Mouse (Mus musculus) forebrain, postnatal 0 days (tissue): ENCODE measurements around the gene Cpm. TPM values are rescaled to one million over a fixed set of nuclear protein-coding genes. Genes with fewer than 3 reads are reported as not detected.
A peak's percentile ranks its signal among the peaks of the same experiment; 100 is the strongest.

Experiments
- ATAC-seq: fragments of 200-750 bp; cut with Nextera tagmentation; 2 replicates; pipeline ENCODE4 v1.8.0; 2017; ENCODE audit warnings: mild to moderate bottlenecking, moderate library complexity
- DNase-seq: peaks from one replicate; pipeline ENCODE4 v3.0.0-alpha.2; 2015
- H3K27ac ChIP-seq: fragments of 300-500 bp; sonication (generic); 2 replicates; pipeline ENCODE4 v1.5.1; 2014; ENCODE audit warnings: low read depth, mild to moderate bottlenecking, antibody characterized with exemption, low read length, moderate library complexity, mixed read lengths
- H3K27me3 ChIP-seq: fragments of 300-500 bp; sonication (generic); 2 replicates; pipeline ENCODE4 v1.6.1; 2014; ENCODE audit warnings: mild to moderate bottlenecking, low read length, mixed read lengths; ENCODE audit not compliant: insufficient read depth
- H3K36me3 ChIP-seq: fragments of 300-500 bp; sonication (generic); 2 replicates; pipeline ENCODE4 v1.6.1; 2014; ENCODE audit warnings: mild to moderate bottlenecking, moderate library complexity; ENCODE audit not compliant: insufficient read depth
- H3K4me1 ChIP-seq: fragments of 300-500 bp; sonication (generic); 2 replicates; pipeline ENCODE4 v1.6.1; 2014; ENCODE audit warnings: antibody characterized with exemption; ENCODE audit not compliant: insufficient read depth
- H3K4me2 ChIP-seq: fragments of 300-500 bp; sonication (generic); 2 replicates; pipeline ENCODE4 v1.6.1; 2014; ENCODE audit warnings: low read depth, mild to moderate bottlenecking, moderate library complexity
- H3K4me3 ChIP-seq: fragments of 300-500 bp; sonication (generic); 2 replicates; pipeline ENCODE4 v1.5.1; 2014; ENCODE audit warnings: low read depth, low read length, mixed read lengths
- H3K9ac ChIP-seq: fragments of 300-500 bp; sonication (generic); 2 replicates; pipeline ENCODE4 v1.6.1; 2014; ENCODE audit warnings: mild to moderate bottlenecking
- H3K9me3 ChIP-seq: fragments of 300-500 bp; sonication (generic); 2 replicates; pipeline ENCODE4 v1.6.1; 2016; ENCODE audit warnings: low read length
- CTCF ChIP-seq: sonication (generic); IDR thresholded peaks from 2 replicates; pipeline ENCODE4 v1.5.1; 2016; ENCODE audit warnings: antibody characterized with exemption, control low read depth, low read depth
- WGBS: fragments of 180-500 bp; shearing (Covaris S2); extraction: QIAGEN DNeasy Blood & Tissue Kit; methylation state at CpG from one replicate; pipeline ENCODE4 v1.1.7; 2014; 5-methylcytosine and 5-hydroxymethylcytosine counted together
- polyA plus RNA-seq: library from polyadenylated mRNA; unstranded; fragments of >200 nt; fragmentation: Nextera tagmentation; extraction: Ambion mirVana; gene quantifications from 2 replicates; pipeline ENCODE4 v1.2.1, GENCODE M21; 2015
- total RNA-seq: library from RNA; depleted of rRNA; stranded (reverse); fragments of >200 nt; gene quantifications from 2 replicates; pipeline ENCODE4 v1.2.3, GENCODE M21; 2014

Cpm gene
- total and polyA plus RNA-seq, 2 experiments from 2014 or later = 3.4 to 7.5 TPM

DNA sequence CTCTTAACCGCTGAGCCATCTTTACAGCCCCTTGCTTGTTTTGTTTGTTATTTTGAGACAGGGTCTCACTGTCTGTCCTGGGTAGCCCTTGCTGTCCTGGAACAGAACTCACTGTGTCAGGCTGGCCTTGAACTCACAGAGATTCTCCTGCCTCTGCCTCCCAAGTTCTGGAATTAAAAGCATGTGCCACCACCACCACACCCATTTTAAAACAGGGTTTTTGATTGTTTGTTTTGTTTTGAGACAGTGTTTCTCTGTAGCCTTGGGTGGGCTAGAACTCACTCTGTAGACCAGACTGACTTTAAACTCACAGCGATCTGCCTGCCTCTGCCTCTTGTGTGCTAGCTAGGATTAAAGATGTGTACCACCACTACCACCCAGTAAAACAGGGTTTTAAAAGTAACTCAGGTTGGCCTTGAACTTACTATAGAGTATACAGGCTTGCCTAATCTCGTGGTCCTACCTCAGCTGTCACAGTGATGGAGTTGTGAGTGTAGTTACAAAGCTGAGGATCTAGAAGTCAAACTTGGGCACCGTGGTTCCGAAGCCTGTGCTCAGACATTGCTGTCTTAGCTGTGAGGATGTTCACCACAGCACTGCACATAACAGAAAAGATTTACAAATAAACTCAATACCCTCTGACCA, 4.4 kb downstream of the Cpm start:
- ATAC-seq (no peak), DNase-seq (no peak)
- Histone ChIP-seq H3K9ac (no peak overlapping the region), H3K9me3 (no peaks in the 10 kb centered on the region), H3K4me3 (no peak overlapping the region), H3K27me3 (peaks cover 32% of the 10 kb centered on the region), H3K36me3 (no peaks in the 10 kb centered on the region), H3K4me2 (no peak overlapping the region), H3K4me1 (peaks cover 3% of the 10 kb centered on the region; the same call in 1 of the 2 replicates), H3K27ac (no peak overlapping the region)
- TF ChIP-seq CTCF = no peak
- 86% methylated on average over 5 of the region's 5 CpGs for WGBS

GRCm38 (mm10) chr10:117634323-117635030, 5.2 kb downstream of the Cpm start:
- no peaks in the 10 kb centered on the region for H3K36me3 ChIP-seq
- H3K9me3 ChIP-seq = no peaks in the 10 kb centered on the region
- H3K9ac ChIP-seq = no peak overlapping the region
- no peaks in the 10 kb centered on the region for H3K4me1 ChIP-seq
- H3K27me3 ChIP-seq = peaks cover 24% of the 10 kb centered on the region
- 88% methylated on average over 10 of the region's 10 CpGs for WGBS
- no peak for TF ChIP-seq CTCF
- DNase-seq (no peak), ATAC-seq (no peak)
- H3K4me3 ChIP-seq = no peak overlapping the region
- no peak overlapping the region for H3K4me2 ChIP-seq
- H3K27ac ChIP-seq = no peak overlapping the region

- no peak for DNase-seq
- peaks cover 16% of the 10 kb centered on the region for H3K27me3 ChIP-seq
- ATAC-seq = no peak
- no peaks in the 10 kb centered on the region for H3K36me3 ChIP-seq
- H3K4me2 ChIP-seq = no peak overlapping the region
- WGBS = 95% methylated on average over 8 of the region's 8 CpGs
- no peak for TF ChIP-seq CTCF
- no peak overlapping the region for H3K4me3 ChIP-seq
- no peaks in the 10 kb centered on the region for H3K9me3 ChIP-seq
- H3K9ac ChIP-seq = no peak overlapping the region
- H3K27ac ChIP-seq = no peak overlapping the region
- no peaks in the 10 kb centered on the region for H3K4me1 ChIP-seq
These were observed 5.9 kb downstream of the Cpm start for GRCm38 (mm10) chr10:117635078-117635771.

DNA sequence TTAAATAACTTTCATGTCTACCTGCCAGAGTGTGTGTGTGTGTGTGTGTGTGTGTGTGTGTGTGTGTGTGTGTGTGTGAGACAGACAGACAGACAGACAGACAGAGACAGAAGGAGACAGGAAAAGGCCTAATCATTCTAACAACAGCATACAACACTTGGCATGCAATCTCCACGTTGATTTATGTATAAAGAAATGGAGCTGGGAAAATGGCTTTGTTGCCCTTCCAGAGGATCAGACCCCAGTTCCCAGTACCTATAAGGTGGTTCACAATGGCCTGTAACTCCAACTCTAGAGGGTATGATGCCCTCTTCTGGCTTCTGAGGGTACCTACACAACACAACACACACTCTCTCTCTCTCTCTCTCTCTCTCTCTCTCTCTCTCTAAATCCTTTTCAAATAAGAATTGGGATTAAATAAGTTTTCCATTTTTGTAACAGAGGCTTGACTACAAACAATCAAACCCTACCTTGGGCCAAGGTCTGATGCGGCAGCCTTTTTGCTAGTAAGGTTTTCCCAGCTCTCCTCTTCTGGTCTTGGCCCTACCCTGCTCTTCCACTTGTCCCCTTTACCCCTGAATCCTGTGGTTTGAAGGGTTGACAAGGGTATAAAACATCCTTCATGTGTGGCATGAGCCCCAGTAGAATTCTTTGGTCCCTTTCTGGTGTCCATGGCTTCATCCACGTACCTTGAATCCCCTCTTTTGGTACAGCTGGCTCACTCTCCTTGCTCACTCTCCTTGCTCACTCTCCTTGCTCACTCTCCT, 6.7 kb downstream of the Cpm start:
- no peaks in the 10 kb centered on the region for H3K4me1 ChIP-seq
- no peaks in the 10 kb centered on the region for H3K9me3 ChIP-seq
- peaks cover 9% of the 10 kb centered on the region; the same call in 1 of the 2 replicates for H3K27me3 ChIP-seq
- TF ChIP-seq CTCF = no peak
- H3K9ac ChIP-seq = no peak overlapping the region
- H3K4me3 ChIP-seq = no peak overlapping the region
- no peak overlapping the region for H3K27ac ChIP-seq
- ATAC-seq (no peak), DNase-seq (no peak)
- 86% methylated on average over 3 of the region's 3 CpGs for WGBS
- H3K4me2 ChIP-seq = no peak overlapping the region
- no peaks in the 10 kb centered on the region for H3K36me3 ChIP-seq

DNA sequence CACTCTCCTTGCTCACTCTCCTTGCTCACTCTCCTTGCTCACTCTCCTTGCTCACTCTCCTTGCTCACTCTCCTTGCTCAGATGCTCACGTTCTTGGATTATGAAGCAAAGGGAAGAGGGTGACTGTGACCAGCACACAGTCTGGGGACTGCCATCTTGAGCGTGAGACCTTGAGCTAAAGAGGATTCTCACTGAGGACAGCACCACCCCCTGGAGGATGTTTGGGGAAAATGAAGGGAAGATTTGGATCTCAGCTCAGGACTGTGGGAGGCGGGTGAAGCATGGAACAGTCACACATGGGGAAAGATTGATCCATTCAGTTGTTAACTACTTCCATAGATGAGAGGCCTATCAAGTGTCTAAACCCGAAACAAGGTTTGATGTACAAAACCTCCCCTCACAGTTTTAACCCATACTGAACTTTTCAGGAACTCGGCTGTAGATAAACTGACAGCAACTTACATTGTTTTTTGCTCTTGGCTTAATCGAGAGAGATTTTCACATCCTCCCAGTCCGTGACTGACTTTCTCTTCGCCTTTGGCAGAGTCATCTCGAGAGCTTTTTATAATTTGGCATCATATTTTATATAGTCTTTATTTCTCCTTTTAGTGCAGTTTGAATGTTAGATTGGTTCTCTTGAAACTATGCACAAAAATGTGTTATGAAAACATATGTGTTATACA, 7.9 kb downstream of the Cpm start:
- Histone ChIP-seq H3K27me3 (no peaks in the 10 kb centered on the region), H3K27ac (no peak overlapping the region), H3K4me1 (no peaks in the 10 kb centered on the region), H3K9ac (no peak overlapping the region), H3K4me3 (no peak overlapping the region), H3K36me3 (no peaks in the 10 kb centered on the region), H3K4me2 (no peak overlapping the region), H3K9me3 (no peaks in the 10 kb centered on the region)
- ATAC-seq = no peak; the same call in 1 of the 2 replicates
- no peak for DNase-seq
- peak; percentile 39 for TF ChIP-seq CTCF
- 62% methylated on average over 9 of the region's 9 CpGs for WGBS

DNA sequence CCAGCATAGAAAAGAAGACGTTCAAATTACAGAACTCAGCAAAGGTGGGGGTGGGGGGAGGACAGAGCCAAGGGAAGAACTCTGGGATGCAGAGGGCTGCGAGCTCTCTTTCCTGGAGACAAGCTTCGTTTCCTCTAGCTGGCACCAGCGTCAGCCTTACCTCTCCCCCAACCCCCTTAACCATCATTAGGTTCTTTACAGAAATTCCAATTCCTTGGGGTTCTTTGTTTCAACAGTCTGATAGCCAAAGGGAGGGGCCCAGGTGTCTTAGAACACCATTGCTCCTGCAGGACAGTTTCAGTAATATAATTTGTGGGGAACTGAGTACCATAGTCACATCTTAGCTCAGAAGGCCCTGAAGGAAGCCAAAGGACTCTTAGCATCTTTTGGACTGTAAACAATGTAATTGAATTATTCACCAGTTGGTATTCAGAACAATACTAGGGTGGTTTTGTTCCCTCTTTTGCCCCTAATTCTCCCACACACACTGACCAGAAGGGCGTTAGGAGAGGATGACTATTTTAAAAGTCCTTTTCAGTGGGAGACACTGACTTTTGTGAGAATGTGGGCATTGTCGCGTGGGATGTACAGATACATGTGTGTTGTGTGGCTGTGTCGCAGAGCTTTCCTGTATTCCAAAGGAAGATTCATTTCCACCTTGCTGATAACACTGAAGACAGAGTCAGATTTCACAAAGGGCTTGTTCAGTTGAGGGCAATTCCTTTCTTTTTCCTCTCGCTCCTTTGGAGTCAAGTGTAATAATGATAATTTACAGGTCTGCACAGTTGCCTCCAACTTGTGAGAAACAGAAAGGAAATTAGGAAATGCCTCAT, 8.7 kb downstream of the Cpm start:
- Histone ChIP-seq H3K36me3 (no peaks in the 10 kb centered on the region), H3K4me3 (no peak overlapping the region), H3K27me3 (no peaks in the 10 kb centered on the region), H3K9me3 (no peaks in the 10 kb centered on the region), H3K9ac (no peak overlapping the region), H3K27ac (no peak overlapping the region), H3K4me2 (no peak overlapping the region), H3K4me1 (no peaks in the 10 kb centered on the region)
- DNase-seq (no peak), ATAC-seq (no peak)
- no peak for TF ChIP-seq CTCF
- WGBS = 70% methylated on average over 9 of the region's 9 CpGs
